Mouse (Mus musculus) E14TG2a.4 (cell line): ENCODE results near the gene Nacc2.

ENCODE experiments used
- H3K27me3 ChIP-seq: 2 replicates; pipeline ENCODE4 v1.6.1; 2014; ENCODE audit warnings: low read length, control low read depth; ENCODE audit not compliant: insufficient read depth
- H3K36me3 ChIP-seq: 2 replicates; pipeline ENCODE4 v1.6.1; 2014; ENCODE audit warnings: low read length, control low read depth; ENCODE audit not compliant: insufficient read depth
- H3K4me1 ChIP-seq: replicated peaks from 2 replicates; pipeline ENCODE4 v1.6.1; 2014; ENCODE audit warnings: low read depth, low read length, control low read depth
- H3K4me3 ChIP-seq: replicated peaks from 2 replicates; pipeline ENCODE4 v1.5.1; 2014; ENCODE audit warnings: mild to moderate bottlenecking, low read length
- H3K9me3 ChIP-seq: 2 replicates; pipeline ENCODE4 v1.6.1; 2014; ENCODE audit warnings: low read length, control low read depth
- CTCF ChIP-seq: conservative IDR thresholded peaks from 2 replicates; pipeline ENCODE4 v1.5.1; 2014; ENCODE audit warnings: low read length
- NANOG ChIP-seq: IDR thresholded peaks from 2 replicates; pipeline ENCODE4 v1.6.1; 2014; ENCODE audit warnings: borderline replicate concordance, low read length, mixed read lengths
- POU5F1 ChIP-seq: IDR thresholded peaks from 2 replicates; pipeline ENCODE4 v1.6.1; 2014; ENCODE audit warnings: low read length, borderline replicate concordance

Nacc2 gene

GRCm38 (mm10) chr2:26079409-26079808, 43.6 kb downstream of the Nacc2 start:
- peaks cover 9% of the 10 kb centered on the region; the same call in 1 of the 2 replicates for H3K27me3 ChIP-seq
- no peaks in the 10 kb centered on the region for H3K9me3 ChIP-seq
- peaks cover 65% of the 10 kb centered on the region for H3K4me1 ChIP-seq
- TF ChIP-seq POU5F1: no peak
- peak; percentile 91 for TF ChIP-seq NANOG
- no peaks in the 10 kb centered on the region for H3K36me3 ChIP-seq
- no peak overlapping the region for H3K4me3 ChIP-seq

- Histone ChIP-seq H3K27me3 (peaks cover 7% of the 10 kb centered on the region; the same call in 1 of the 2 replicates), H3K4me1 (peaks cover 68% of the 10 kb centered on the region), H3K4me3 (no peak overlapping the region), H3K9me3 (no peaks in the 10 kb centered on the region), H3K36me3 (no peaks in the 10 kb centered on the region)
- no peak for TF ChIP-seq POU5F1
- no peak for TF ChIP-seq NANOG
- TF ChIP-seq CTCF: no peak
Observed at GRCm38 (mm10) chr2:26077068-26077467, 46.0 kb downstream of the Nacc2 start.

- TF ChIP-seq CTCF: no peak
- TF ChIP-seq POU5F1: no peak
- peak; percentile 37; the same call in 1 of the 2 replicates for TF ChIP-seq NANOG
- Histone ChIP-seq H3K36me3 (no peaks in the 10 kb centered on the region), H3K27me3 (peaks cover 5% of the 10 kb centered on the region; the same call in 1 of the 2 replicates), H3K9me3 (no peaks in the 10 kb centered on the region), H3K4me1 (peaks cover 66% of the 10 kb centered on the region), H3K4me3 (no peak overlapping the region)
Observed at GRCm38 (mm10) chr2:26076121-26076520, 46.9 kb downstream of the Nacc2 start.

- Histone ChIP-seq H3K36me3 (no peaks in the 10 kb centered on the region), H3K4me1 (peaks cover 50% of the 10 kb centered on the region), H3K4me3 (no peak overlapping the region; the same call in 1 of the 2 replicates), H3K9me3 (no peaks in the 10 kb centered on the region), H3K27me3 (no peaks in the 10 kb centered on the region)
- TF ChIP-seq CTCF (no peak), POU5F1 (no peak), NANOG (no peak)
Observed at GRCm38 (mm10) chr2:26074551-26074950, 48.5 kb downstream of the Nacc2 start.

- no peaks in the 10 kb centered on the region for H3K9me3 ChIP-seq
- H3K4me1 ChIP-seq: peaks cover 40% of the 10 kb centered on the region
- 0 out of 2 replicates have a peak, but pooled peaks cover 2% of the 10 kb centered on the region for H3K27me3 ChIP-seq
- no peak overlapping the region for H3K4me3 ChIP-seq
- H3K36me3 ChIP-seq: no peaks in the 10 kb centered on the region
- TF ChIP-seq CTCF (no peak), NANOG (no peak), POU5F1 (no peak)
Observed at GRCm38 (mm10) chr2:26068592-26068991, 54.4 kb downstream of the Nacc2 start.

GRCm38 (mm10) chr2:26068175-26068574, 54.8 kb downstream of the Nacc2 start:
- TF ChIP-seq POU5F1: no peak
- TF ChIP-seq NANOG: no peak
- no peak for TF ChIP-seq CTCF
- H3K36me3 ChIP-seq: no peaks in the 10 kb centered on the region
- H3K9me3 ChIP-seq: no peaks in the 10 kb centered on the region
- H3K27me3 ChIP-seq: peaks cover 5% of the 10 kb centered on the region; the same call in 1 of the 2 replicates
- H3K4me3 ChIP-seq: no peak overlapping the region
- peaks cover 42% of the 10 kb centered on the region for H3K4me1 ChIP-seq

GRCm38 (mm10) chr2:26066527-26066926, 56.5 kb downstream of the Nacc2 start:
- no peaks in the 10 kb centered on the region for H3K9me3 ChIP-seq
- peaks cover 12% of the 10 kb centered on the region; the same call in 1 of the 2 replicates for H3K27me3 ChIP-seq
- TF ChIP-seq POU5F1 (no peak), NANOG (no peak), CTCF (no peak)
- 0 out of 2 replicates have a peak overlapping the region, but pooled peaks have one; percentile 32 for H3K4me3 ChIP-seq
- H3K36me3 ChIP-seq: no peaks in the 10 kb centered on the region
- peaks cover 56% of the 10 kb centered on the region for H3K4me1 ChIP-seq

- Histone ChIP-seq H3K9me3 (no peaks in the 10 kb centered on the region), H3K4me1 (peaks cover 69% of the 10 kb centered on the region), H3K36me3 (no peaks in the 10 kb centered on the region), H3K27me3 (peaks cover 29% of the 10 kb centered on the region), H3K4me3 (no peak overlapping the region)
- no peak for TF ChIP-seq POU5F1
- no peak for TF ChIP-seq NANOG
- no peak for TF ChIP-seq CTCF
Observed at GRCm38 (mm10) chr2:26062742-26063427, 60.1 kb downstream of the Nacc2 start.
